Mouse (Mus musculus) kidney, embryonic 15.5 days (tissue): ENCODE data around the gene Csnk1e. TPM values are rescaled to one million over a fixed set of nuclear protein-coding genes. Genes with fewer than 3 reads are reported as not detected.

Experiments used
- ATAC-seq: fragments of 200-750 bp; cut with Nextera tagmentation; replicated peaks from 2 replicates; pipeline ENCODE4 v1.8.0; 2017; ENCODE audit warnings: moderate TSS enrichment; ENCODE audit not compliant: low FRiP score
- H3K27ac ChIP-seq: fragments of 300-500 bp; sonication (generic); 2 replicates; pipeline ENCODE4 v1.5.1; 2015; ENCODE audit warnings: mild to moderate bottlenecking, inconsistent platforms
- H3K27me3 ChIP-seq: fragments of 300-500 bp; sonication (generic); 2 replicates; pipeline ENCODE4 v1.6.1; 2015; ENCODE audit warnings: inconsistent platforms
- H3K36me3 ChIP-seq: fragments of 300-500 bp; sonication (generic); 2 replicates; pipeline ENCODE4 v1.6.1; 2015; ENCODE audit warnings: inconsistent platforms
- H3K4me1 ChIP-seq: fragments of 300-500 bp; sonication (generic); 2 replicates; pipeline ENCODE4 v1.6.1; 2015; ENCODE audit warnings: inconsistent platforms
- H3K4me2 ChIP-seq: fragments of 300-500 bp; sonication (generic); 2 replicates; pipeline ENCODE4 v1.6.1; 2015; ENCODE audit warnings: moderate library complexity, mild to moderate bottlenecking, inconsistent platforms
- H3K4me3 ChIP-seq: fragments of 300-500 bp; sonication (generic); replicated peaks from 2 replicates; pipeline ENCODE4 v1.5.1; 2015; ENCODE audit warnings: mild to moderate bottlenecking, inconsistent platforms
- H3K9ac ChIP-seq: fragments of 300-500 bp; sonication (generic); 2 replicates; pipeline ENCODE4 v1.6.1; 2015; ENCODE audit warnings: mild to moderate bottlenecking, inconsistent platforms
- H3K9me3 ChIP-seq: fragments of 300-500 bp; sonication (generic); replicated peaks from 2 replicates; pipeline ENCODE4 v1.6.1; 2016; ENCODE audit warnings: inconsistent platforms
- WGBS: fragments of 180-500 bp; shearing (Covaris S2); methylation state at CpG from one replicate; pipeline ENCODE4 v1.1.7; 2015; ENCODE audit warnings: mixed read lengths; 5-methylcytosine and 5-hydroxymethylcytosine counted together
- polyA plus RNA-seq: library from polyadenylated mRNA; unstranded; fragments of >200 nt; fragmentation: Nextera tagmentation; extraction: Ambion mirVana; gene quantifications from 2 replicates; pipeline ENCODE4 v1.2.1, GENCODE M21; 2015

Csnk1e gene
- polyA plus RNA-seq, 1 experiment from 2014 or later: 90.6 TPM

DNA sequence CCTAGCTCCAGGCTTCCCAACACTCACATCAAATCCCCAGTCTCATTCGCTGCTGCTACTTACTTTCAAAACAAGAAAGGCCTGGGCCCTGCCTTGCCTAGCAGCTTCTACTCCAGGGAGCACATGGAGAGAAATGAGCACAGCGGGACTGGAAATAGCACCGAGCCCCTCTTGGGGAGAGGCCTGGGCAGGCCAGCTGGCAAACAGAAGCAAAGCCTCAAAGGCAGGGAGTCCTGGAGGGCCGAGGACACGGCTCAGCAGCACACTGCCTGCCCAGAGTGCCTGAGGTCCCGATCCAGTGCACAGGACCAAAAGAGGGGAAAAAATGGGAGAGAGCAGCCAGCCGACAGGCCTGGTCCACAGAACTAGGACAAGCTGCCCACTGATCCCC lies 54.4 kb downstream of the Csnk1e start:
- 42% methylated on average over 7 of the region's 7 CpGs for WGBS
- H3K27me3 ChIP-seq: no peaks in the 10 kb centered on the region
- peak overlapping the region; percentile 24; the same call in 1 of the 2 replicates for H3K9ac ChIP-seq
- H3K4me3 ChIP-seq: no peak overlapping the region
- H3K27ac ChIP-seq: peak overlapping the region; percentile 56
- no peaks in the 10 kb centered on the region for H3K9me3 ChIP-seq
- peaks cover 6% of the 10 kb centered on the region; the same call in 1 of the 2 replicates for H3K36me3 ChIP-seq
- H3K4me2 ChIP-seq: peak overlapping the region; percentile 90
- ATAC-seq: no peak
- peaks cover 57% of the 10 kb centered on the region for H3K4me1 ChIP-seq

DNA sequence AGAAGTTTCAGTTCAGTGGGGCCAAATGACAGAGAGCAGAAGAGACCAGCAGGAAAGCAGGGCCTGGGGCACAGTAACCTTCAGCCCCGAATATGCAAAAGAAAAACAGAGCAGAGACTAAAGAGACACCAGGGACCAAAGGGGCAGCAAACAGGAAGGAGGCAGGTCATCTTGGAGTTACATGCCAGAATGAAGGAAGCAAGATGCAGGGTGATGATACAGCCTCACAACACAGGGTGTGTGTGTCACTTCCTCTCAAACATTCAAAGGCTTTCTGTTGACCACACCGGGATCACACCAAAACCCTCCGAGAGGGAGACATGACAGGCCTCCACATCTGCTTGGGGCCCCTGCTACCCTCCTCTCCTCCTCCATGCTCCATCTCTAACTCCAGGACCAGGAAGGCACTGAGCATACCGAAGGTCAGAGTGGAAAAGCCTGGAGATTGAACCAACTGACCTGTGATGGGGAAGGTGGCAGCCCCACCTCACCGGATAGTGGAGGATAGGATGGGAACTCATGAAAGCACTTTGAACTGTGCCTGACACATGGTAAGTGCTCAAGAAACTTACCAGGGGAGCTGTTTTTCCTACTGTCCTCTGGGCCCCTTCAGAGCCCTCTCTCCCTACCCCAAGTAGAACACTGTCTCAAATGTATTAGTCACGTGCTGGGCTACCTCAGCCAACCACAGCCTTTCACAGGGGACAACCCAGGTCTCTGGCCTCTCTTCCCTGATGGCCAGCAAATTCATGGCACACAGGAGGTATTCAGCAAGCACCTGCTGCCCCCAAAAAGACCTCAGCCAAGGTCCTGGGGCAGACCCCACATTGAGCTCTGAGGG lies 55.0 kb downstream of the Csnk1e start:
- Histone ChIP-seq H3K27ac (peak overlapping the region; percentile 56), H3K4me1 (peaks cover 63% of the 10 kb centered on the region), H3K9ac (peak overlapping the region; percentile 24; the same call in 1 of the 2 replicates), H3K27me3 (no peaks in the 10 kb centered on the region), H3K4me2 (peak overlapping the region; percentile 90; the same call in 1 of the 2 replicates), H3K4me3 (no peak overlapping the region), H3K36me3 (peaks cover 6% of the 10 kb centered on the region; the same call in 1 of the 2 replicates), H3K9me3 (no peaks in the 10 kb centered on the region)
- 53% methylated on average over 6 of the region's 6 CpGs for WGBS
- ATAC-seq: no peak

DNA sequence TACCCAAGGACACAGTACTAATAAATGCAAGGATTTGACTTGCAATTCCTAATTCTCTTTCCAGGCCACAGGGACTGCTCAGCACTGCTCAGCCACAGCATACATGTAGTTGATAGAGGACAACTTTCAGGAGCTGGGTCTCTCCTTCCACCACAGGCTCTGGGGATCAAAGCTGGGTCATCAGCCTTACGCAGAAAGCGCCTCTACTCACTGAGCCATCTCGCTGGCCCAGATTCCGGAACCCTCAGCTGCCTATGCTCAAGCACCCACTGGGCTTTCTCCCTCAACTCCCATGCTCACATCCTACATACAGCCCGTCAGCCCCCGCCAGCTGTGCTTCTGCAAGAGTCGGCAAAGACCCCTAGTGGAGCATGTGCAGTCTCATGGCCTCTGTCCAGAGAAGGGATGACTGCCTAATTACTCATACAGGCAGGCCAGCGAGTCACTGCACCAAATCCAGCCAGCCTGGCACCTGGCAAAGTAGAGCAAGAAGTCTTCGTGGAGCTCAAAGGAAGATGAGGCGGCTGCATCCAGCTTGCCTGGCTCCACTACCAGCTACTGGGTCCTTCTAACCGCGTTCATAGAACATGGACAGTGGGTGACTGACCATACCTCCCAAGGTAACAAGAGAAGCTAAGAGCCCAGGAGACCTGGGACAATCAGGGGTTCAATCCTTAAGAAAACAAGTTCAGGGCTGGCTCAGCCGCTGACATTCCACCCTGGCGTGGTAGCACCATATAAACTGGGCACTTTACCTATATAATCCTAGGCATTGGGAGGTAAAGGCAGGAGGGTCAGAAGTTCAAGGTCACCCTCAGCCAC lies 55.9 kb downstream of the Csnk1e start:
- no peak overlapping the region for H3K4me2 ChIP-seq
- no peaks in the 10 kb centered on the region for H3K27me3 ChIP-seq
- H3K4me1 ChIP-seq: peaks cover 72% of the 10 kb centered on the region
- ATAC-seq: no peak
- no peak overlapping the region for H3K4me3 ChIP-seq
- H3K9ac ChIP-seq: no peak overlapping the region
- peaks cover 6% of the 10 kb centered on the region; the same call in 1 of the 2 replicates for H3K36me3 ChIP-seq
- 69% methylated on average over 14 of the region's 14 CpGs for WGBS
- H3K9me3 ChIP-seq: no peaks in the 10 kb centered on the region
- no peak overlapping the region for H3K27ac ChIP-seq

GRCm38 (mm10) chr15:79396736-79397135 lies 58.6 kb downstream of the Csnk1e start:
- Histone ChIP-seq H3K36me3 (peaks cover 6% of the 10 kb centered on the region; the same call in 1 of the 2 replicates), H3K4me2 (peak overlapping the region; percentile 28; the same call in 1 of the 2 replicates), H3K4me3 (peak overlapping the region; percentile 18), H3K4me1 (peaks cover 83% of the 10 kb centered on the region), H3K27ac (no peak overlapping the region), H3K9ac (no peak overlapping the region), H3K9me3 (no peaks in the 10 kb centered on the region), H3K27me3 (no peaks in the 10 kb centered on the region)
- 78% methylated on average over 11 of the region's 11 CpGs for WGBS
- no peak for ATAC-seq

DNA sequence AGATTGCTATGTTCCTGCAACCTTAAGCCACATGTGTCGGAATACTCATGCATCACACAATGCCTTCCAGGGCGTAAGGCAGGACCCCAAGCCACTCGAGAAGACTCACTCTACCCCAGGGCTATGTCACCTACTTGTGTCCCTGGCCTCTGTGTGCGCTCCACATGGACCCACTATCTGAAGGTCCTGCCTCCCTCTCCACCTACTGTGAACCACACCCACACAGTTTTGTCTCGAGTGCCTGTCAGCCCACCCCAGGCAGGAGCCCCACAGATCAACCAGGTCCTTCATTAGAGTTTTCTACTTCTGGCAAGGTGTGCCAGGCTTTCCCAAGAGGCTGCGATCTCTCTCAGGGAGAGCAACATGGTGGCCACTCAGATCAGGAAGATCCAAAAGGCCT lies 60.1 kb downstream of the Csnk1e start:
- Histone ChIP-seq H3K4me3 (no peak overlapping the region), H3K4me1 (peaks cover 82% of the 10 kb centered on the region), H3K36me3 (peaks cover 6% of the 10 kb centered on the region; the same call in 1 of the 2 replicates), H3K27ac (no peak overlapping the region), H3K4me2 (peak overlapping the region; percentile 26), H3K9ac (no peak overlapping the region), H3K9me3 (no peaks in the 10 kb centered on the region), H3K27me3 (no peaks in the 10 kb centered on the region)
- no peak for ATAC-seq
- 60% methylated on average over 6 of the region's 6 CpGs for WGBS

GRCm38 (mm10) chr15:79394842-79395241 lies 60.5 kb downstream of the Csnk1e start:
- Histone ChIP-seq H3K36me3 (peaks cover 6% of the 10 kb centered on the region; the same call in 1 of the 2 replicates), H3K9me3 (no peaks in the 10 kb centered on the region), H3K4me1 (peaks cover 82% of the 10 kb centered on the region), H3K4me2 (peak overlapping the region; percentile 26), H3K4me3 (no peak overlapping the region), H3K9ac (no peak overlapping the region), H3K27ac (no peak overlapping the region), H3K27me3 (no peaks in the 10 kb centered on the region)
- no peak for ATAC-seq
- 38% methylated on average over 4 of the region's 4 CpGs for WGBS

DNA sequence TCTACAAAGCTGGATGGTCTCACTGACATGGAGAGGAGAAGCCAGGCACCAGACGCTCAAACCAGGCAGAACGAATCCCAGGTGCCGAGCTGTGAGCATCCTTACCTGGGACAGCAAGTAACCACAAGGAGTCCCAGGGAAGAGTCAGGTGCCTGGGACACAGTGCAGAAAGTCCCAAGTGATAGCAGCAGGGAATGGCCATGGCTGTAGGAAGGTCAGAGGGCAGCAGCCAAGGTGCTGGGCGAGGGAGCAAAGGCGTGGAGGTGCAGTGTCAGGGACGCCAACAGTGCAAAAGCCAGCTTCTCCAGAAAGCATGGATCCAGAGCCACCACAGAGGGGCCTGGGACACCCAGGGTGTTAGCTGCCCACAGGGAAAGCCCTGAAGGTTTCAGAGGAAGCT lies 62.3 kb downstream of the Csnk1e start:
- Histone ChIP-seq H3K27ac (no peak overlapping the region), H3K9me3 (no peaks in the 10 kb centered on the region), H3K36me3 (peaks cover 6% of the 10 kb centered on the region; the same call in 1 of the 2 replicates), H3K9ac (no peak overlapping the region), H3K4me2 (no peak overlapping the region), H3K4me3 (no peak overlapping the region), H3K4me1 (peaks cover 80% of the 10 kb centered on the region), H3K27me3 (no peaks in the 10 kb centered on the region)
- 88% methylated on average over 6 of the region's 6 CpGs for WGBS
- no peak for ATAC-seq

- H3K27me3 ChIP-seq: no peaks in the 10 kb centered on the region
- H3K9ac ChIP-seq: no peak overlapping the region
- H3K4me3 ChIP-seq: no peak overlapping the region
- H3K27ac ChIP-seq: peak overlapping the region; percentile 80
- H3K4me1 ChIP-seq: peaks cover 84% of the 10 kb centered on the region
- WGBS: 83% methylated on average over 5 of the region's 5 CpGs
- peaks cover 5% of the 10 kb centered on the region; the same call in 1 of the 2 replicates for H3K36me3 ChIP-seq
- no peaks in the 10 kb centered on the region for H3K9me3 ChIP-seq
- ATAC-seq: no peak
- no peak overlapping the region for H3K4me2 ChIP-seq
Observed at GRCm38 (mm10) chr15:79392527-79392926, 62.8 kb downstream of the Csnk1e start.

DNA sequence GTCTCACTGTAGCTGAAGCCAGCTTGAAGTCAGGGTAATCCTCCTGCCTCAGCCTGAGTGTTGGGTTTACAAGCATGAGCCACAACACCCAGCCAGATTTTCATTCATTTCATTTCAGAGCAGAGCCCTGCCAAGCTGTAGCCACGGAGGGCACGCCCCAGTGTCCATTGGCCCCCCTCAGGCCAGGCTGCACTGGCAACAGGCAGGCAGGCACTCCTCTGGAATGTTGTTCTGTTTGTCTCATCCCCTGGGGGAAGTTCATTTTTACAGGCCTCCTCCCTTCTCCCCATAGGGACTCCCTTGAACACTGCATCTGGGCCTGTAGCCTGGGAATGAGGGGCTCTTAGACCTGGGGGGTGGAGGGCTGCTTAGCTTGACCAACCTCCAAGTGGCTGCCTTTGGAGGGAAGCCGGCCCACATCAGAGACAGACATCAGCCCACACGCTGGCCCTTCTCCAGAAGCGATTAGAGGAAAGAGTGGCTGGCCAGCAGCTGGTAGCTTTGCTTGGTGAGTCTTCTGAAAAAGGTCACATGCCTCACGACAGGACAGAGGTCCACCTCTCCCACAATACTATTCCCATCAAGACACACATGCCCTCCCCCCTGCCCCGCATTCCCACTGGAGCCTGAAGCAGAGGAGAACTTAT lies 63.8 kb downstream of the Csnk1e start:
- Histone ChIP-seq H3K4me3 (no peak overlapping the region), H3K4me1 (peaks cover 81% of the 10 kb centered on the region), H3K4me2 (no peak overlapping the region), H3K27ac (peak overlapping the region; percentile 80), H3K9me3 (no peaks in the 10 kb centered on the region), H3K27me3 (no peaks in the 10 kb centered on the region), H3K36me3 (no peaks in the 10 kb centered on the region), H3K9ac (no peak overlapping the region)
- ATAC-seq: peak; percentile 74
- WGBS: 19% methylated on average over 7 of the region's 7 CpGs

DNA sequence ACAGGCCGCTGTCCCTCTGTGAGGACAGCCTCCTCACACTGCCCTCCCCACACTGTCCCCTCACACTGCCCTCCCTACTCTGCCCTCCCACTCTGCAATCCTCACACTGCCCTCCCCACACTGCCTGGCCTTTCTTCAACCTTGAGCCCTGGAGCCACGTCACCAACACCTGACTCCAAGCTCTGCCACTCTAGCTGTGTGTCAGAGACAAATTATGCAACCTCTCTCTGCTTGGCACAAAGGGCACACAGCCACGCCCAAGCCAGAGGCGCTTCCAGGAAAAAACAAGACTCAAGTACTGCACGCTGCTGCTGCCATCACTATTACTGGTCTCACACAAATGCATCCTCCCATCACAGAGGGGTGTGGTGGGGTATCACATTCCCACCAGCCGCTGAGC lies 64.9 kb downstream of the Csnk1e start:
- Histone ChIP-seq H3K27me3 (no peaks in the 10 kb centered on the region), H3K27ac (no peak overlapping the region), H3K4me3 (no peak overlapping the region), H3K9me3 (no peaks in the 10 kb centered on the region), H3K36me3 (no peaks in the 10 kb centered on the region), H3K9ac (no peak overlapping the region), H3K4me2 (no peak overlapping the region), H3K4me1 (peaks cover 75% of the 10 kb centered on the region)
- WGBS: 76% methylated on average over 6 of the region's 6 CpGs
- no peak for ATAC-seq

DNA sequence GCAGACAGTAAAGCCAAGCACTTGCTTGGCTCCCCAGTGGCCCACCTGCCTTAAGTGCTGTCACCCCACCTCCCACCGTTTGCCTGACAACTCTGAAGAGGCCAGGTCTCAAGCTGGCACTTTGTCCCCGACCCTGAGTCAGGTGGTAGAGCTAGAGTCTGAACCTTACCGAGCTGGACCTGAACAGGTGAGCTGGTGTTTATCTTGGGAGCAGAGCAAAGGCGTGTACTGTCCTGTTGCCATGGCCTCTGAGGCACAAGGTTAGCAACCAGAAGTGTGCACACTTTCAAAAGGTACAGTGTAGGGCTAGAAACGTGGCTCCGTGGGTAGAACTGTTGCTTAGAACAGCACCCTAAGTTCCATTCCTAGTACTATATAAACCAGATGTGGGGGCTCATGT lies 67.2 kb downstream of the Csnk1e start:
- Histone ChIP-seq H3K4me2 (no peak overlapping the region), H3K27ac (no peak overlapping the region), H3K27me3 (no peaks in the 10 kb centered on the region), H3K4me1 (peaks cover 53% of the 10 kb centered on the region), H3K36me3 (no peaks in the 10 kb centered on the region), H3K9me3 (no peaks in the 10 kb centered on the region), H3K9ac (no peak overlapping the region), H3K4me3 (no peak overlapping the region)
- no peak for ATAC-seq
- WGBS: 79% methylated on average over 6 of the region's 6 CpGs
